Mouse (Mus musculus) frontal cortex, postnatal 10 days (tissue): ENCODE data around the gene Nt5m.

Source experiments
- DNase-seq, 2 experiments: peaks; one replicate each; pipeline ENCODE4 v3.0.0; 2022; ENCODE audit warnings: low spot score in 2 of 2, mixed read lengths in 1 of 2

The Nt5m gene

GRCm38 (mm10) chr11:59902045-59902726 is 62.9 kb downstream of the Nt5m start:
- DNase-seq: no peak

DNA sequence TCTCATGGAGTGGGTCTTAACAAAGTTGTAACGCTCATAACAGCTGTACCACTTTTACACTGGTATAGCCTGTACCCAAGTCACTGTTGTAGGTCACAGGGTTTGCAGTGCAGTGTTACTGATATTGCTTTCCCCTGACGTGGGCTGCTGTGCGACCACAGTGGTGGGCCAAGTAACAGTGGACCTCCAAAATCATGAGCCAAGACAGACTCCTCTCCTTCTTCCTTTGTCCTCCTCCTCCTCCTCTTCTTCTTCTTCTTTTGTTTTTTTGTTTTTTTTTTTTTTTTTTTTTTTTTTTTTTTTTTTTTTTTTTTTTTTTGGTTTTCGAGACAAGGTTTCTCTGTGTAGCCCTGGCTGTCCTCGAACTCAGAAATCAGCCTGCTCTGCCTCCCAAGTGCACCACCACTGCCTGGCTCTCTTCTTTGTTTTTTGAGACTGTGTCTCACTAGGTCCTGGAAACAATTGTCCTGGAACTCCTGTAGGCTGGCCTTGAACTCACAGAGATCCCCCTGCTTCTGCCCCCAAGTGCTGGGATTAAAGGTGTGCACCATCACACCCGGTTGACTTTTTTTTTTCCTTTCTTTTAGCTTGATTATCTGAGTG is 67.4 kb downstream of the Nt5m start:
- no peak for DNase-seq

DNA sequence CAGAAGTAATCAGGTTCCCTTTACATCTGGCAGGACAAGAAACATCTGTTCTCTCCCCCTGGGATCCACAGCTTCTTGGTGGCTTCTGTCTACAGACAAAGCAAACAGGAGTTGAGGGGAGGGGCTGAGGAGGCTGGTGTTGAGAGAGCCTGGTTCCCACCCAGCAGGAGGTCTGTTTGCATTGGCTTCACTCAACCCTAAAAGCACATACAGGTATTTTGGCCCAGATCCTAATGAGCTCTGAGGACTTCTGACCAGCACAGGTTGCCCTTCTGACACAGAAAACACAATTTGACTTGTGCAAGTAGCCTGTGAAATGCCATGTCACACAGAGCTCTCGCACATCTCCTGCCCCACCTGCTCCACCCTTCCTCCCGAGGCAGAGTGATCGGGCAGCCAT is 69.2 kb downstream of the Nt5m start:
- DNase-seq: no peak

DNA sequence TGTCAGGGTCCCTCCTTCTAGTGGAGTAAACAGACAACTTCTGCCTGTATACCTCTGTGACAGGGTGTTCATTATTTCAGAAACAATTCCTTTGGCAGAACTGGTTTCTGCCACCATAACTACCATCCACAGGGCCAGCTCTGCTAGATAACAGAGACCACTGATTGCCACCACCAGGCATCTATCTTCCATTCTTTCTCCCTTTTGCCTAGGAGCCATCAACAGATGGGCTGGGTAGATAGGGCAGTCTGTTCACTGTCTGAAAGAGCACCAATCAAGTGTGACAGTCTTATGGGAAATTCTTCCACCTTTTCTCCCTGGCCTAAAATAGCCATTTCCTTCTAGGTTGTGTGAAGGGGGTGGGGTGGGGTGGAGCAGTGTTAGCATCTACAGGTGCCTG is 71.3 kb downstream of the Nt5m start:
- DNase-seq: no peak

- no peak for DNase-seq
Observed at GRCm38 (mm10) chr11:59911523-59911922, 72.3 kb downstream of the Nt5m start.

DNA sequence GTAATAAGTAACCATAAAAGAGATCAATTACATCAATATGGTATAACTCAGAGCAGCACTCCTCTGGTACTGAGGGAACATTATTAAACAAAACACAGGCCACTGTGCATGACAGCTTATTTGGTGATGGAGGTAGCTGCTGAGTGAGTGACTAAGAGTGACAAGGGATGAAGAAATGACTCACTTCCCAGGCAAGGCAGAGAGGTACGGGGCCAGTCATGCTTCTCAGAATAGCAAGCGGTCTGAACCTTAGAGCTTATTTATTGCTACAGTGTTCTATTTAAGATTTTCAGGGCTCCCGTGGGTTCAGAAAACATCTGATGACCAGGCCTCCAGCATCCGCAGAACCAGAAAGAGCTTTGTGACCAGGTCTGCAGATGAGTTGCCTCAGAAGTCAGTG is 74.5 kb downstream of the Nt5m start:
- no peak for DNase-seq

DNA sequence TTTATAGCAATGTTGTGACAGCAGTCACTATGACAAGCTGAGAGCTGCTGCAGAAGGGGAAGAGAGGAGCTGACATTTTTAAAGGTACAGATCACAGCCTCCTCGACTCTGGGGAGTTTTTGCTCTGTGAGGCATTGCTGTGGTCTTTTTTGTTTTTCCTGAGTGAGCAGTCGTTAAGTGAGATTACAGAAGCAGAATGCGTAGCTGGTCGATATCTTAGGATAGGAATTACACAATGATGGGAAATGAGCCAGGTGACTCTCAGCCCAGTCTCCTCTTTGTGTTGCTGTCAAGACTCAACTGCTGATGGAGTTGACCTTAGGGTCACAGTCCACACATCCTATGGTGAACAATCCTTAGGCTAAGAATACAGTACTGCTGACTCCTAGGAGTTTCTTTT is 78.8 kb downstream of the Nt5m start:
- DNase-seq: no peak

GRCm38 (mm10) chr11:59919401-59919800 is 80.2 kb downstream of the Nt5m start:
- DNase-seq: no peak

DNA sequence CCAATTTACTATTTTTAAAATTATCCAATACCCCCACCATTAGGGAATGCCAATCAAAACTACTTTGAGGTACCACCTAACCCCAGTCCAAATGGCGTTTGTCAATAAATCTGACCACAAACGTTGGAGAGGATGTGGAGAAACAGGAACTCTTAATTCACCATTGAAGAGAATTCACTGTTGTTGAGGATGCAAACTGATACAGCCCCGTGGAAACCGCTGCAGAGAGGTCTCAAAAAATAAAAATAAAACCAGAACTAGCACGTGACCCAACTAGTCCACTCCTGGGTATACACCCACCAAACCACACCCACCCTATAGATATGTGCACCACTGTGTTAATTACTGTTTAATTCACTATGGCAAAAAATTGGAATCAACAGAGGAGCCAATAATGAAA is 81.1 kb downstream of the Nt5m start:
- no peak for DNase-seq

- DNase-seq: no peak
Observed at GRCm38 (mm10) chr11:59921265-59921664, 82.0 kb downstream of the Nt5m start.

DNA sequence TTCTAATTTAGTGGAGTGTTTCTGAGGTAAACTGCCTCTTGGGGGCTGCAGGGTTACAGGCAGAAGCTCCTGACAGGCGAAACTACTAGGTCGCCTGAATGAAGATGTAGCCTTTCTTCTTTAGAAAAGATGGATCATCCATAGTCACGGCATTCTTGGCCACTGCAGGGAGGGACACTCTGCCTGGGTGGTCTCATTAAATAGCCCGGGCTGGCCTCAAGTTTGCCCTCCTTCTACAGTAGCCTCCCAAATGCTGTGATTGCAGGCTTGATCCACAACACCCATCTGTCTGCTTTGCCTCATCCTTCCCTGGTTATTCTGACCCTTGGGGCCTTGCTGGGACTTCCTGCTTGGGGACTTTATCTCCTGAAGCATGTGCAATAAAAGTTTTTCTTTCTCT is 90.8 kb downstream of the Nt5m start:
- no peak for DNase-seq
